Mouse (Mus musculus) limb, embryonic 11.5 days (tissue): ENCODE measurements around the gene Fam129a. TPM values are rescaled to one million over a fixed set of nuclear protein-coding genes. Genes with fewer than 3 reads are reported as not detected.
A peak's percentile ranks its signal among the peaks of the same experiment; 100 is the strongest.
"Not testable (repeated sequence)": the region's sequence is repeated elsewhere in the genome, so short reads cannot be mapped to it uniquely, and the experiment has no call there.

Experiments used
- ATAC-seq: fragments of 200-750 bp; cut with Nextera tagmentation; 2 replicates; pipeline ENCODE4 v1.8.0; 2017; ENCODE audit warnings: low read depth; ENCODE audit not compliant: insufficient number of reproducible peaks, low FRiP score, low TSS enrichment
- DNase-seq: peaks from one replicate; pipeline ENCODE4 v3.0.0-alpha.2; 2015; ENCODE audit warnings: low spot score
- H3K27ac ChIP-seq: fragments of 300-500 bp; sonication (generic); replicated peaks from 2 replicates; pipeline ENCODE4 v1.5.1; 2014; ENCODE audit warnings: low read depth, mild to moderate bottlenecking, low read length
- H3K27me3 ChIP-seq: fragments of 300-500 bp; sonication (generic); 2 replicates; pipeline ENCODE4 v1.6.1; 2014; ENCODE audit warnings: mild to moderate bottlenecking, low read length, mixed read lengths; ENCODE audit not compliant: control insufficient read depth, insufficient read depth
- H3K36me3 ChIP-seq: fragments of 300-500 bp; sonication (generic); 2 replicates; pipeline ENCODE4 v1.6.1; 2014; ENCODE audit warnings: mild to moderate bottlenecking, low read length, moderate library complexity, mixed read lengths; ENCODE audit not compliant: control insufficient read depth, insufficient read depth
- H3K4me1 ChIP-seq: fragments of 300-500 bp; sonication (generic); 2 replicates; pipeline ENCODE4 v1.6.1; 2014; ENCODE audit warnings: low read length, mixed read lengths; ENCODE audit not compliant: control insufficient read depth, insufficient read depth
- H3K4me2 ChIP-seq: fragments of 300-500 bp; sonication (generic); 2 replicates; pipeline ENCODE4 v1.6.1; 2014; ENCODE audit warnings: low read depth, mild to moderate bottlenecking, moderate library complexity; ENCODE audit not compliant: severe bottlenecking
- H3K4me3 ChIP-seq: fragments of 300-500 bp; sonication (generic); 2 replicates; pipeline ENCODE4 v1.5.1; 2014; ENCODE audit warnings: low read depth, low read length
- H3K9ac ChIP-seq: fragments of 300-500 bp; sonication (generic); 2 replicates; pipeline ENCODE4 v1.6.1; 2014; ENCODE audit warnings: mild to moderate bottlenecking, low read length
- H3K9me3 ChIP-seq: fragments of 300-500 bp; sonication (generic); 2 replicates; pipeline ENCODE4 v1.6.1; 2016; ENCODE audit warnings: low read length; ENCODE audit not compliant: control insufficient read depth
- WGBS: fragments of 180-500 bp; shearing (Covaris S2); extraction: QIAGEN DNeasy Blood & Tissue Kit; methylation state at CpG from one replicate; pipeline ENCODE4 v1.1.7; 2014; 5-methylcytosine and 5-hydroxymethylcytosine counted together
- polyA plus RNA-seq: library from polyadenylated mRNA; unstranded; fragments of >200 nt; fragmentation: Nextera tagmentation; extraction: Ambion mirVana; gene quantifications from 2 replicates; pipeline ENCODE4 v1.2.1, GENCODE M21; 2014

Gene Fam129a
- polyA plus RNA-seq, 1 experiment from 2014 or later: 0.89 TPM

- H3K4me1 ChIP-seq: peaks cover 10% of the 10 kb centered on the region
- no peak overlapping the region for H3K4me2 ChIP-seq
- WGBS: 82% methylated on average over 5 of the region's 5 CpGs
- no peak for DNase-seq
- no peak overlapping the region for H3K4me3 ChIP-seq
- H3K27ac ChIP-seq: no peak overlapping the region
- ATAC-seq: no peak
- no peak overlapping the region for H3K9ac ChIP-seq
- no peaks in the 10 kb centered on the region for H3K27me3 ChIP-seq
- H3K36me3 ChIP-seq: no peaks in the 10 kb centered on the region
- H3K9me3 ChIP-seq: no peaks in the 10 kb centered on the region
Observed at GRCm38 (mm10) chr1:151684978-151685377, 114.0 kb downstream of the Fam129a start.

GRCm38 (mm10) chr1:151685666-151686309 is 114.8 kb downstream of the Fam129a start:
- no peak overlapping the region for H3K9ac ChIP-seq
- 15% methylated on average over 12 of the region's 12 CpGs for WGBS
- DNase-seq (peak; percentile 46), ATAC-seq (no peak)
- H3K27me3 ChIP-seq: no peaks in the 10 kb centered on the region
- no peaks in the 10 kb centered on the region for H3K36me3 ChIP-seq
- no peaks in the 10 kb centered on the region for H3K9me3 ChIP-seq
- no peak overlapping the region for H3K4me2 ChIP-seq
- H3K27ac ChIP-seq: no peak overlapping the region
- peaks cover 10% of the 10 kb centered on the region for H3K4me1 ChIP-seq
- no peak overlapping the region for H3K4me3 ChIP-seq

- Histone ChIP-seq H3K4me3 (no peak overlapping the region), H3K4me2 (no peak overlapping the region), H3K27me3 (no peaks in the 10 kb centered on the region), H3K36me3 (no peaks in the 10 kb centered on the region), H3K4me1 (peaks cover 10% of the 10 kb centered on the region), H3K27ac (no peak overlapping the region), H3K9ac (no peak overlapping the region), H3K9me3 (no peaks in the 10 kb centered on the region)
- WGBS: 28% methylated on average over 8 of the region's 8 CpGs
- ATAC-seq (no peak), DNase-seq (no peak)
Observed at GRCm38 (mm10) chr1:151686696-151687095, 115.7 kb downstream of the Fam129a start.

DNA sequence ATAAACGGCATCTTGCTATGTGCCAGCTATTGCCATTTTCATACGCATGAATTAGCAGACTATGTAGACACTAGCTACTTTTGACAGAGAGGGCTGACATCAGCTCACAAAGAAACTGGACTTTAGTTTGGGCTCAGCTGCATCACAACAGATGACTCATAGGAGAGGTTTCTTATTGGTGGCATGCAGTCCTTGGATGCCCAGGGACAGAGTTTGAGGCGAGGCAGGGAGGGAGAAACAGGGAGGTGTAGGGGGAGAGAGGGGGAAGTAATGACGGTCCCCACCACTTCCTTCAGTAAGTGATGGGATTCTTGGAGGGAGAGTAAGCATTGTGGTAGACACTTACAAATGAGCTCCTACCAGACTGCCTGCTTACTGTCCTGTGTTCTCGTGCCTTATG is 118.0 kb downstream of the Fam129a start:
- H3K9me3 ChIP-seq: no peaks in the 10 kb centered on the region
- 74% methylated on average over 5 of the region's 5 CpGs for WGBS
- no peak overlapping the region for H3K27ac ChIP-seq
- H3K27me3 ChIP-seq: no peaks in the 10 kb centered on the region
- peaks cover 10% of the 10 kb centered on the region for H3K4me1 ChIP-seq
- no peak overlapping the region for H3K4me3 ChIP-seq
- no peak for ATAC-seq
- H3K36me3 ChIP-seq: no peaks in the 10 kb centered on the region
- no peak overlapping the region for H3K9ac ChIP-seq
- no peak for DNase-seq
- H3K4me2 ChIP-seq: no peak overlapping the region

DNA sequence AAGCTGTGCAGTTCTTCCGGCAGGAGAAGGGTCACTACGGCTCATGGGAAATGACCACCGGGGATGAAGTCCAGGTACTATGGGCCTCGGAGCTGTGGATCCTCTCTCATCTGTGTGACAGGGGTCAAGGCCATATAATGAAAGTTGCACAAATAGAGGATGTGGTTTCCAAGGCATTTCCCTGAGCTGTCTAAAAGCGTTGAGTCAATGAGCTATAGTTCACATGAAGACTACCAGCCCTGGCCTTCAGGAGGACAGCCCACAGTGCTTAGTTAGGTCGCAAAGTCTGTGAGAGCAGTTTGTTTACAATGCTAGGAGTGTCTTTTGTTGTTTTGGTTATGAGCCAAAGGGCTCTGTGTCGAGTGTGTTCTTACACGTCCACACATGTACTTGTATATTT is 118.6 kb downstream of the Fam129a start:
- ATAC-seq: no peak
- Histone ChIP-seq H3K27ac (no peak overlapping the region), H3K36me3 (no peaks in the 10 kb centered on the region), H3K9ac (no peak overlapping the region), H3K4me3 (no peak overlapping the region), H3K9me3 (no peaks in the 10 kb centered on the region), H3K27me3 (no peaks in the 10 kb centered on the region), H3K4me1 (peaks cover 10% of the 10 kb centered on the region), H3K4me2 (no peak overlapping the region)
- 69% methylated on average over 8 of the region's 8 CpGs for WGBS
- no peak for DNase-seq

DNA sequence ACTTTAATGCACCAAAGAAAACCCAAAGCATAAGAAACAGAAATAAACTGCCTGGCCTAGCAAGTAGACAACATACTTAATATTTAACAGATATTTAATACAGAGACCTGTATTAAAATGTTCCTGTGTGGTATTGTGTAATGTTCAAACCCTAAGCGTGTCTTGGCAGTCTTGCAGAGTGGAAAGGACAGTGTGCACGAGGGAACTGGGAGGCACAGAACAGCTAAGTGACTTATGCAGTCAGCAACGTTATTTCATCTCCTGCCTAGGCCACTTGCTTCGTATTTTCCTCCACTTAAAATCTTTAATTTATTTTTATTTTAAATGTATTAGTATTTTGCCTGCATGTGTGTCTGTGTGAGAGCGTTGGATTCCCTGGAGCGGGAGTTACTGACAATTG is 119.1 kb downstream of the Fam129a start:
- H3K4me2 ChIP-seq: no peak overlapping the region
- no peak overlapping the region for H3K27ac ChIP-seq
- no peak for DNase-seq
- H3K9ac ChIP-seq: no peak overlapping the region
- H3K36me3 ChIP-seq: no peaks in the 10 kb centered on the region
- peaks cover 6% of the 10 kb centered on the region for H3K4me1 ChIP-seq
- H3K9me3 ChIP-seq: no peaks in the 10 kb centered on the region
- ATAC-seq: no peak
- 87% methylated on average over 6 of the region's 6 CpGs for WGBS
- no peaks in the 10 kb centered on the region for H3K27me3 ChIP-seq
- no peak overlapping the region for H3K4me3 ChIP-seq

DNA sequence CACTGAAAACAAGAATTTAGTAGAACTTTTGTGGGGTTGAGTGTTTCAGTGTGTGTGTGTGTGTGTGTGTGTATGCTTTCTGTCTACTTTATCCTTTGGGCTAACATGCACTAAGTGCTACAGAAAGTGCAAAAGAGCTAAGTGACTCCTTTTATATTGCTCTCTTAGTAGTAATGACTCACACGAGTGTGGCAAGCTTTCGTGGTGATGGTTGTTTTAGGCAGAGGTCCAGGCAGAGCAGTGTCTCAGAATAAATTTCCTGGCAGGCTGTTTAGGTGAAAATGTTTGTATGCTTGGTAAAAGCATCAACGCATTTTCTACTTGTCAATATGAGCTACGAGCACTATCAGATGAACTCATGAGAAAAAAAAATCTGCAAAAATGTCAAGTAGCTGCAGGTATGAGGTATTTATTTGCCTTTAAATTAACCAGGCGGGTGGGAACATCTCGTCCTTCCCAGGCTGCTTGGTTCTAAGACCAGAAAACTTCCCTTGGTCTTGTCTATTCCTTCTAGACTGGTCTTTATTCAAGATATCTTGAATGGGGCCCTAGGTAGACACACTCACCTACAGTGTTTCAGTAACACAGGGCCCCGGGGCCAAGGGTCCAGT is 119.7 kb downstream of the Fam129a start:
- Histone ChIP-seq H3K27ac (no peak overlapping the region), H3K4me3 (no peak overlapping the region), H3K9me3 (no peaks in the 10 kb centered on the region), H3K4me1 (peaks cover 4% of the 10 kb centered on the region), H3K4me2 (no peak overlapping the region), H3K36me3 (no peaks in the 10 kb centered on the region), H3K9ac (no peak overlapping the region), H3K27me3 (no peaks in the 10 kb centered on the region)
- DNase-seq (no peak), ATAC-seq (no peak)
- 82% methylated on average over 7 of the region's 7 CpGs for WGBS

GRCm38 (mm10) chr1:151692867-151693266 is 121.9 kb downstream of the Fam129a start:
- ATAC-seq, H3K9ac ChIP-seq: not testable (repeated sequence)

GRCm38 (mm10) chr1:151696751-151697150 is 125.8 kb downstream of the Fam129a start:
- ATAC-seq (no peak), DNase-seq (no peak)
- Histone ChIP-seq H3K4me1 (no peaks in the 10 kb centered on the region), H3K9ac (no peak overlapping the region), H3K4me3 (no peak overlapping the region), H3K27me3 (no peaks in the 10 kb centered on the region), H3K4me2 (no peak overlapping the region), H3K27ac (no peak overlapping the region), H3K36me3 (no peaks in the 10 kb centered on the region), H3K9me3 (no peaks in the 10 kb centered on the region)
- WGBS: 93% methylated on average over 7 of the region's 7 CpGs

More at GRCm38 (mm10) chr1:151692867-151693266, 121.9 kb downstream of the Fam129a start:
- DNase-seq, H3K4me2 ChIP-seq, H3K4me3 ChIP-seq, H3K9me3 ChIP-seq, H3K36me3 ChIP-seq, H3K4me1 ChIP-seq, H3K27me3 ChIP-seq, H3K27ac ChIP-seq: not testable (repeated sequence)
- WGBS: 83% methylated on average over 6 of the region's 6 CpGs
